Mouse (Mus musculus) G1E (cell line): ENCODE data around the gene Axin1.

ENCODE experiments used
- CTCF ChIP-seq: IDR thresholded peaks from 2 replicates; pipeline ENCODE4 v1.5.1; 2012; ENCODE audit warnings: low read depth, low read length, inconsistent platforms, mixed read lengths
- GATA1 ChIP-seq: IDR thresholded peaks from 2 replicates; pipeline ENCODE4 v1.6.1; 2012; ENCODE audit warnings: borderline replicate concordance, low read length, inconsistent platforms, mixed read lengths
- GATA2 ChIP-seq: IDR thresholded peaks from 2 replicates; pipeline ENCODE4 v1.6.1; 2012; ENCODE audit warnings: low read depth, low read length, inconsistent platforms, borderline replicate concordance
- POLR2AphosphoS5 ChIP-seq: IDR thresholded peaks from 2 replicates; pipeline ENCODE4 v1.6.1; 2012; ENCODE audit warnings: low read depth, low read length, inconsistent platforms; ENCODE audit not compliant: insufficient replicate concordance

- TF ChIP-seq POLR2AphosphoS5 (no peak), GATA1 (no peak), CTCF (no peak), GATA2 (no peak)
Measured at GRCm38 (mm10) chr17:26116503-26117258, 21.8 kb upstream of the Axin1 start.
